Mouse (Mus musculus) megakaryocyte progenitor cell, adult 5-6 weeks (primary cell): ENCODE results near the gene Plin3. TPM values are rescaled to one million over a fixed set of nuclear protein-coding genes. Genes with fewer than 3 reads are reported as not detected.

Experiments used
- ATAC-seq: replicated peaks from 2 replicates; pipeline ENCODE4 v1.8.0; 2016; ENCODE audit warnings: mild to moderate bottlenecking, moderate TSS enrichment, inconsistent platforms; ENCODE audit not compliant: poor library complexity
- total RNA-seq, 2 experiments: library from RNA; stranded (forward) in 1 of 2; stranded (reverse) in 1 of 2; fragments of 157-497, 149-512 nt in 1 of 2; fragments of 200-1000 nt in 1 of 2; gene quantifications; 2 replicates each; pipeline versions ENCODE4 v1.2.3 to v1.2.4; 2015 to 2017

Plin3 gene
- total RNA-seq (2015) (7.3 and 8.1 TPM in 2 replicates), total RNA-seq (2017) (28.1 TPM in 2 replicates)

- ATAC-seq: no peak
These were observed at the start of gene Plin3 for GRCm38 (mm10) chr17:56292531-56293222. TSS of gene Plin3 (minus strand) at chr17:56292873.

DNA sequence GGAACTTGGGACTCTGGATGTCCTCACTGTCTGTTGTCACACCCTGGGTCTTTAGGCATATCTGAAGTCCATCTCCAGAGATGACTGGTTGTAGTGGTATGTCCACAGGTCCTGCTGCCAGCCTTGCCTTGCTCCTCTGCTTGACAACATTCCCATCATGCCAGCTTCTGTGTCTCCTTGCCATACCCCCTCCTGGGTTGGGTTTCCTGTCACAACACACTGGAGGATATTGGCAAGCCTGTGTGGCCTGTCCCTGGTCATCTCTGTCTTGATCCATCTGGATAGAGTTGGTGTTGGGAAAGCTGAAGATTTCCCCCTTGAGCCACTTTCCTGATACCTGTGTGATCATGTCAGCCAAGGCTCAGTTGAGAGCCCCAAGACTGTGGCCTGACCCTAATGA is 48.0 kb upstream of the Plin3 start:
- ATAC-seq: no peak

DNA sequence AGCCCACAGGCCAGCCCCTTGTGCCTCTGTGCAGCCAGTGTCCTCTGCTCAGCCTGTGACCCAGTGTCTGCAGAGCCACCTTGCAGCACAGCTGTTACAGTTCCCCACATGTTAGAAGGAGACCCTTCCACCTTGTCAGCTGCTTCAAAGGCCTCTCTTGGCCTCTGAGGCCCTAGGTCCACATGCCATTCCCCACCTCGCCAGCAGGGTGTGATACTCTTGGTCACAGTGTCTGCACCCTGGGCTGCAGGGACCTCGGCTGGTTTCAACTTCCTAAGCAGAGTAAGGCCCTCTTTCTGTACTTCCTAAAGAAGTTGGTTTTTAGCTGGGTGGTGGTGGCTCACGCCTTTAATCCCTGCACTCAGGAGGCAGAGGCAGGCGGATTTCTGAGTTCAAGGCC is 46.2 kb upstream of the Plin3 start:
- ATAC-seq: peak; percentile 71

DNA sequence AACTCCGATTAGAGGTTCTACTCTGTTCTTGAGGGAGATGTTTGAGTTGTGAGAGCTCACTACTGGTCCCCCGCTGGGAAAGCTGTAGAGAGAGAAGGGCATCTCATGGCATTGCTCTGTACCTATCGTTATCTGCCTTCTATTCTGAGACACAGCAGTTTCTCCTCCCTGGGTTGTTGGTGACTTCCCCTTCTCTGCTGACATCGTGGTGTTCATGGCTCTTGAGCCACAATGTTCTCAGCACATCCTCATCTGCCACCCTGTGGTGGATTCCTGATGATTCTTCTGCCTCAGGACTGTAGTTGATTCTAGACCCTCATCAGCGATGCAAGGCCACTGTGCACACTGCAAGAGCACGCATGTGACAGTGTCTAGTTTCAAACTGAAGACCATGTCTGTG is 45.1 kb upstream of the Plin3 start:
- peak; percentile 48 for ATAC-seq

- peak; percentile 78 for ATAC-seq
These were observed 44.5 kb upstream of the Plin3 start for GRCm38 (mm10) chr17:56337190-56337589.

DNA sequence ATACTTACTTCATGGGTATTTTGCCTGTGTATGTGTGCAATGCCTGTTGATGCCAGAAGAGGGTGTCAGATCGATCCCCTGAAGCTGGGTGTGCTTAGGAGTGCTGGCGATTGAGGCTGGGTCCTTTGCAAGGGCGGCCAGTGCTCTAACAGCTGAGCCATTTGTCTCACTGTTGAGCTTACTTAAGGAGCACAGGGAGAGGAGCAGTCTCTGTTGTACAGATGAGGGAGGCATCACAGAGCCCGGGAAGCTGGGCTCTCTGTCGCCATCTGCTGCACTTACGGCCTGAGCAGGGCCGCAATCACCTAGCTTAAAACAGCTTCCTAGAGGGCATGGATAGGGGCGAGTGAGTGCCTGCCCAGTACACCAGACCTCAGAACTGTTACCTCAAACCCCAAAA is 40.3 kb upstream of the Plin3 start:
- ATAC-seq: peak; percentile 21

DNA sequence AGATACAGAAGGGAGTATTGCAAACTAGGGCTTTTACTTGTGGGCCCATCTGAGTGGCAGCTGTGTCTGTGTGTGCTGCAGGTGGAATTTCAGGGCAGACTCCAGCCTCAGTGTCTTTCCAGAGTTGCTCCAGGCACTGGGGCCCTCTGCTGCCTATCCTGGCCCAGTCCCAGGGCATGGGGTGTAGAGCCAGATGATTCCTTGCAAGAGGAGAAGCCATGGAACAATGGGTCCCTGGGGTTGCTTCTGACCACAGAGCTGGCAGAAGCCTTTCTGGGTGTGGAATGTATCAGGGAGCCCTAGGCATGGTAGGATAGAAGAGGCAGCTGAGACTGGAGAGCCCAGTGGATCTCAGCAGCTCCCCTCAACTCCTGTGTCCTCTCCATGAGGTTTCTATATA is 38.6 kb upstream of the Plin3 start:
- no peak for ATAC-seq

DNA sequence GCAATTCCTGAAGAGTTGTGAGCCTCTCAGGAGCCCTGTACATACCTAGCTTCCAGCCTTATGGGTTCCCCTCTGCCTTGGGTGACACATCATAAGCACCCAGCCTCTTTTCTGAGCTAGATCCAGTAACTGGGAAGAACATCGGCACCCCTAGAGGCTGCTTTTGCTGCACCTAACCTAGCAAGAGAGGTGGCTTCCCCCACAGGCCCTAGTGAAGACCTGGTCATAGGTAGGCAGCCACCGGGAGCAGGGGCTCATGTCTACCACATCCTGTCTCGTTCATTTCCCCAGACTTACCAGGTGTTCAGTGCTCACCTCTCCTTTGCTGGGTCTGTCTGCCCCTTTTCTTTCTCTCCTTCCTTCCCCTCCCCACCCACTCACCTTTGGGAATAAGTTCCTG is 37.7 kb upstream of the Plin3 start:
- ATAC-seq: no peak

DNA sequence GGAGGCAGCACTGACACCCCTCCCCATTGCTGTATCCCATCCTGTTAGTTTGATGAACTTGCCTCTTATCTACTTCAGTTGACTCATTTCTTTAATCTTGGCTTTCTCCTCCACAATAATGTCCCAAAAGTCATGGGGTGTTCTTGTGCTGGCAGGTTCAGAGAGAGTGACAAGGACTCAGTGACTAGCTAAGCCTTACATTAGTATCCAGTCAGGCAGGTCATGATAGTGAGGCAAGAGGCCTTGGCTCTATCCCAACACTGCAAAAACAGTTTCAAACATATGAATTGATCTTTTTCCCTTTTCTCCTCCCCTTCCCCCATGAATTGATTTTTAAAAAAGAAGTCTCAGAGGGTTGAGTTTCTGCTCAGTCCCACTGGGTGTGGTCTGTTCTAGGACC is 36.6 kb upstream of the Plin3 start:
- ATAC-seq: no peak

DNA sequence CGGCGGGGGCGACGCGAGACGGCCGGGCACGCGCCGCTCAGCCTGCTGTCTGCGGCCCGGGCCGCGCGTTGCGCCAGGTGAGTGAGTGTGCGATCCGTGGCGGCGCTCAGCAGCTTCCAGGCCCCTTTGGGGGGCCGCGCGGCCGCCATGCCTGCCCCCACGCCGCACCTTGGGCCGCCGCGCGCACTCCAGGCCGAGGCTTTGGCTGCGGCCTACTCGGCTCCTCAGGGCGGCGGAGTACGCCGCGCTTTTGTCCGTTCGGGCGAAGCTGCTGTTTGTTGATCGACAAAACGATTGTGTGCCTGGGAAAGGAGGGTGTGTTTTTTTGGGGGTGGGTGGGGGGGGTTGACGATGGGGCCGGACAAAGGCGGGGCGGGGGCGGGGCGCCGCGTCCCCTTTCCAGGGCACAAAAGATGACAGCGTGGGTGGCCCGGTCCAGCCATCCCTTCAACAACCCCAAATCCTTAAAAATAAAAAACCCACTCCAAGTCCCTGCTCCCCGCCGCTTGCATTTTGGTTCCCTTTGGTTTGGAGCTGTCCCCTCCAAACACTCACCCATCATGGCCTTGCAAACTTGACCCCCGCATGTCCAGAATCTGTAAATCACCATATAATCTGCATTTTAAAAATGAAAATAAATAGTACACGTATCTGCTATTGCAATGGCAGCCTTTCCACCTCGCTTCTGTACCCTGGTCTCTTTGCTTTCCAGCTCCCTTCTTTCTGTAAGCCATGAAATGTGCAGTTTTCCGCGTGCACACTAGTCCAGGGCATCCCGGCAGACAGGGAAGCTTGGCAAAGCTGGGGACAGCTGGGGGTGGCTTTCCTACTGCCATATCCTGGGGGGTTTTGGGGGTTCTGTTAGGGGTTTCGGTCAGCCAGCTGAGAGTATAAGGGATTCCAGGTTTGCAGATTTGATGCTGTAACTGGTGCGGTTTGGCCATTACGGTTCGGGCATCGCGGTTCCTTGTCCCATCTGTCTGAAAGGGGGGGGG is 33.8 kb upstream of the Plin3 start:
- no peak for ATAC-seq

DNA sequence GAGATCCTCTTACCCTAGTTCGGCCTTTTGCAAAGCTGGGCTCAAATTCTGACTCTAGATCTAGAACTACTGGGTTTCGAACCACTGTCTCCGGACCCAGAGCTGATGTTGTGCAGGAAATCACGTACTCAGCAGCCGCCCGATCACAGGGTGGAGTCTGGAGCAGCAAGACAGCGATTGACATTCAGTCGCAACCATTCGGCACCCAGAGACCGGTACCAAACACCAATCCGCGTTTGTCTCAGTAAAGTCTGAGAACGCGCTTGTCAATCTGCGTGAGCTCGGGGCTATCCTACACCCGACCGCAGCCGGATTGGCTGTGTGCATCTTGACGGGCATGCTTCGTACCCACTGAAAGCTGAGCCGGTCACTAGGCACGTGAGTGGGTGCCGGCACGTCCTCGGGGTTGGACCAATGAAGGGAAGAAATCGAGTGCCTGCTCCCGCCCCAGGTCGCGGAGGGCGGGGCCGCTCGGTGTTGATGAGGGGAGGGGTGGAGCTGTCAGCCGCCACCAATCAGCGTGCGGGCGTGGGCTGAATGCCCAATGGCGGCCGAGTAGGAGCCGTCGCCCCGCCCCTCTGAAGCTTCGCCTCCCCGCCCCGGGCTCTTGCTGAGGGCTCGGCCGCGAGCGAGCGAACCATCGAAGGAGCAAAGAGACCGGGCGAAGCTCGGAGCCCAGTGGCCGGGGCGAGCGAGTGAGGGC is 32.9 kb upstream of the Plin3 start, which contains the start of gene Kdm4b:
Kdm4b (plus strand) TSS at position 613 of the 703 bp plus-strand sequence.
- peak; percentile 93 for ATAC-seq

- no peak for ATAC-seq
These were observed 31.7 kb upstream of the Plin3 start for GRCm38 (mm10) chr17:56324419-56324818.

DNA sequence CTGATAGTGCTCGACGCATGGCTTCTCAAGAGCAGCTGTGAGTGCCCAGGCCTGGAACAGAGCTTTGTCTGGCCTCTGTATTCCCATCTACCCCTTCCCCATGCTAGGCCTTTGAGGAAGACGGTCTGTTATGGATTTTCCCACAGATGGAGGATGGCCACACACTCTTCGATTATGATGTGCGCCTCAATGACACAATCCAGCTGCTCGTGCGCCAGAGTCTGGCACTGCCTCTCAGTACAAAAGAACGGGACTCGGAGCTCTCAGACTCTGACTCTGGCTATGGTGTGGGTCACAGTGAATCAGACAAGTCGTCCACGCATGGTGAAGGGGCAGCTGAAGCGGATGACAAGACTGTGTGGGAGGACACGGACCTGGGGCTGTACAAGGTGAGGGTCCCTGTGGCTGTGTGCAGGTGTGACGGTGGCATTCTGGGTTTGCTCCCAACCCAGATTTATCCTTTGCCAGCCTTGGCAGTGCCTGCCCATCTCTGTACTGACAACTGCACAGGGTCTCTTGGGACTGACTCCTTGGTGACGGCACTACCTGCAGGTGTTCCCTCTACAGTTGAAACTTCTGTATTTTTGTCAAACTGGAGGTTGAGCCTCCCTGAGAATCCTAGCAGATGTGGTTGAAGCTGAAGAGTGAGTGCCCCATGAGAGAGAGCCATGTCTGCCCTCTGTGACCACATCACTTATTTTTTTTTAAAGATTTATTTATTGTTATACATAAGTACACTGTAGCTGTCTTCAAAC is 16.7 kb upstream of the Plin3 start:
- ATAC-seq: no peak

- ATAC-seq: no peak
These were observed 15.4 kb upstream of the Plin3 start for GRCm38 (mm10) chr17:56308088-56308487.

- ATAC-seq: no peak
These were observed 13.2 kb upstream of the Plin3 start for GRCm38 (mm10) chr17:56305826-56306225.

DNA sequence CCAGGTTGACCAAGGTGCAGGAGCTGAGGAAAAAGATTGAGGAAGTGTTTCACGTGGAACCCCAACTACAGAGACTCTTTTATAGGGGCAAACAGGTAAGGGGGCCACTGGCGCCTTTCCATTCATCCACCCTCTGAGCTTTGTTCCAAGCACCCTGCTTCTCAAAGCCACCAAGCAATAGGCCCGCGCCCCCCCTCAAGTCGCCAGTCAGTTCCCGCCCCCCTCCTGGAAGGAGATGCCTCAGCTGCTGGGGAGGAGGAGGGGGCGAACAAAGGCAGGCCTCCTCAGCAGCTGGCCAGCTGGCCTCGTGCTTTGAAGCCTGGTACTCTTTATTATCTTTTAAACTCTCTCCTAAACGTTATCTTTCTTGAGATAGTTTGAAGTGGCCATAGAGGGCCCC is 12.5 kb upstream of the Plin3 start:
- ATAC-seq: no peak

DNA sequence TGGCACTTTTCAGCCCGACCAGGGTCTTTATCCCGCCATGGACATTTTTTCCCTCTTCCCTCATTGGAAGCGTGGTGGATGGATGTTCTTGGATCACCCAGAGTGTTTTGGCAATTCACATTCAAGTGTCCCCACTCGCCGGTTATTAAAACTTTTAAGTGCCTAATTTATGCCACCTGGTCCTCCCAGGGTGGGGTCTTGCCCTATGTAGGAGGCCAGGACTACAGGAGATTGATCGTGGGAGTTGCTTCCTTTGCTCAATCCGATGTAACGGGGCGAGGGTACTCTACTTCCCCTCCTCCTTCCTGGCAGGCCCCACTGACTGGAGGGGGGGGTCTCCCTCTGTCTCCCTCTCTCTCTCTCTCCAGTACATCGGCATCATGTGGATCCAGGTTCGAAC is 12.0 kb upstream of the Plin3 start:
- ATAC-seq: no peak

GRCm38 (mm10) chr17:56303847-56304586 is 11.3 kb upstream of the Plin3 start:
- peak; percentile 84 for ATAC-seq

GRCm38 (mm10) chr17:56303160-56303846 is 10.6 kb upstream of the Plin3 start, which contains the start of gene Uhrf1:
TSS of gene Uhrf1 (plus strand) at chr17:56303321.
- ATAC-seq: peak; percentile 84
